Mouse (Mus musculus) midbrain, embryonic 11.5 days (tissue): ENCODE measurements around the gene Cd164. TPM values are rescaled to one million over a fixed set of nuclear protein-coding genes. Genes with fewer than 3 reads are reported as not detected.

Experiments
- ATAC-seq: fragments of 200-750 bp; cut with Nextera tagmentation; 2 replicates; pipeline ENCODE4 v1.8.0; 2017; ENCODE audit warnings: moderate TSS enrichment, moderate library complexity; ENCODE audit not compliant: low FRiP score
- DNase-seq: peaks from one replicate; pipeline ENCODE4 v3.0.0; 2015; ENCODE audit warnings: low spot score; ENCODE audit errors: missing footprints
- H3K27ac ChIP-seq: fragments of 300-500 bp; sonication (generic); 2 replicates; pipeline ENCODE4 v1.5.1; 2014; ENCODE audit warnings: low read depth, low read length
- H3K27me3 ChIP-seq: fragments of 300-500 bp; sonication (generic); 2 replicates; pipeline ENCODE4 v1.6.1; 2014; ENCODE audit warnings: mild to moderate bottlenecking, low read length, moderate library complexity, mixed read lengths; ENCODE audit not compliant: control insufficient read depth, insufficient read depth
- H3K36me3 ChIP-seq: fragments of 300-500 bp; sonication (generic); 2 replicates; pipeline ENCODE4 v1.6.1; 2014; ENCODE audit warnings: mild to moderate bottlenecking, low read length, moderate library complexity, mixed read lengths; ENCODE audit not compliant: control insufficient read depth, insufficient read depth
- H3K4me1 ChIP-seq: fragments of 300-500 bp; sonication (generic); 2 replicates; pipeline ENCODE4 v1.6.1; 2014; ENCODE audit warnings: low read length; ENCODE audit not compliant: control insufficient read depth, insufficient read depth
- H3K4me2 ChIP-seq: fragments of 300-500 bp; sonication (generic); 2 replicates; pipeline ENCODE4 v1.6.1; 2014; ENCODE audit warnings: mild to moderate bottlenecking, moderate library complexity
- H3K4me3 ChIP-seq: fragments of 300-500 bp; sonication (generic); 2 replicates; pipeline ENCODE4 v1.5.1; 2014; ENCODE audit warnings: low read depth, low read length
- H3K9ac ChIP-seq: fragments of 300-500 bp; sonication (generic); 2 replicates; pipeline ENCODE4 v1.6.1; 2014; ENCODE audit warnings: low read length
- H3K9me3 ChIP-seq: fragments of 300-500 bp; sonication (generic); 2 replicates; pipeline ENCODE4 v1.6.1; 2016; ENCODE audit warnings: low read length; ENCODE audit not compliant: control insufficient read depth
- WGBS: fragments of 180-500 bp; shearing (Covaris S2); extraction: QIAGEN DNeasy Blood & Tissue Kit; methylation state at CpG from one replicate; pipeline ENCODE4 v1.1.7; 2014; 5-methylcytosine and 5-hydroxymethylcytosine counted together
- polyA plus RNA-seq: library from polyadenylated mRNA; unstranded; fragments of >200 nt; fragmentation: Nextera tagmentation; extraction: Ambion mirVana; gene quantifications from 2 replicates; pipeline ENCODE4 v1.2.1, GENCODE M21; 2014

Cd164 gene
- polyA plus RNA-seq, 1 experiment from 2014 or later = 112 TPM

- H3K4me3 ChIP-seq = no peak overlapping the region
- WGBS = 88% methylated on average over 4 of the region's 4 CpGs
- no peak overlapping the region for H3K9ac ChIP-seq
- ATAC-seq = no peak
- no peak overlapping the region for H3K4me2 ChIP-seq
- H3K27me3 ChIP-seq = no peaks in the 10 kb centered on the region
- no peaks in the 10 kb centered on the region for H3K9me3 ChIP-seq
- H3K4me1 ChIP-seq = no peaks in the 10 kb centered on the region; the same call in 1 of the 2 replicates
- no peaks in the 10 kb centered on the region for H3K36me3 ChIP-seq
- H3K27ac ChIP-seq = no peak overlapping the region
- DNase-seq = peak; percentile 67
These were observed 53.1 kb downstream of the Cd164 start for GRCm38 (mm10) chr10:41572274-41572673.

DNA sequence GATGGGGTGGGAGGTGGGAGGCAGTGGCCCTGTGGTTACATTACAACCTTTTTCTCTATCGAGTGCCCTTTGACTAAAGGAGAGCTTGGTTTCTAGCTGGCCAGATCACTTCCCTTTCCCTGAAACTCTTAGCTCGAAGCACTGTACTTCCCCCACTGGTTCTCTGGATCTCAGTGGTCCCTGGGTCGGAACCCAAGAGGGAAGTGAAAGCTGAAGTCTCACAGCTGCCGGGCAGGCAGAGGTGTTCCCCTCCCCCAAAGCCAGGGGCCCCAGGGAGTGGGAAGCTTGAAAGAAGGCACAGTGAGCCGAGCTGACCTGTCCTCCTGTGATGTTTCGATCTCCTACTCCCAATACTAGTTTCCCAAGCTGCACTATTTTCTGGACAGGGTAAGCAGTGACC lies 54.0 kb downstream of the Cd164 start:
- Histone ChIP-seq H3K4me3 (no peak overlapping the region), H3K9me3 (no peaks in the 10 kb centered on the region), H3K4me1 (no peaks in the 10 kb centered on the region; the same call in 1 of the 2 replicates), H3K27ac (no peak overlapping the region), H3K4me2 (no peak overlapping the region), H3K27me3 (no peaks in the 10 kb centered on the region), H3K9ac (no peak overlapping the region), H3K36me3 (no peaks in the 10 kb centered on the region)
- DNase-seq = peak; percentile 82
- WGBS = 29% methylated on average over 6 of the region's 6 CpGs
- ATAC-seq = no peak

DNA sequence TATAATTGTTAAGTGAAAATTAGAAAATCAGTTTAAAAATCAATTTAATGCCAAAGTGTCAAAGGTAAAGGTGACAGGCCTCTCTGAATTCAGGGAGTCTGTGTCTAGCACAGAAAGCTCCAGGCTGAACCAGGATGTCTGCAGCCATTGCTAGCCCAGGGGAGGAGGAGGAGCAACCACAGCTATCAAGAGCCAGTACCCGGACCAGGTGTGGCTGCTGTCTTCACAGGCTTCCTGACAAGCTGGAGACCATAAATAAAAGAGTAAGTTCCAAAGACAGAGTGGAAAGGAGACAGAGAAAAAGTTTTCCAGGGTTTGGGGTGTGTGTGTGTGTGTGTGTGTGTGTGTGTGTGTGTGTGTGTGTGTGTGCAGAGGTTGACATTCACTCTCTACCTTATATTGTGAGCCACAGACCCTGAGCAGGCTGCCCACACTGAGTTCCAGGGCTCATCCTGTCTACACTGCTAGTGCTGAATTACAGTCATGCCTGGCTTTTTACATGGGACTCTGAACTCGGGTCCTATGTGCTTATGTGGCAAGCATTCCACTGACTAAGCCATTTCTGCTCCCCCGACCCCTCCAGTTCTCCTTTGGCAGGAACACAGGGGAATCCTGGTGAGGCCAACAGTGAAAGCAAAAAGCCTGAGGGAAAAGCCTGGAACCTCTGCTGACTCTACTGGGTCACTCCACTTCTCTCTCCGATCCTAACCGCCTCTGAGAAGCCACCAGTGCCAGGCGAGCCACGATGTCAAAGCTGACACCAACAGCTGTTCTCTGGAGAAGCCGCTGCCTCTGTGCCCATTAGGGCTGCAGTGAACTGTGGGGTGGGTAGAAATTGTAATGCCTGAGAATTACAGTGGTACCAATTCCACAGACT lies 56.5 kb downstream of the Cd164 start:
- Histone ChIP-seq H3K4me1 (no peaks in the 10 kb centered on the region; the same call in 1 of the 2 replicates), H3K9me3 (no peaks in the 10 kb centered on the region), H3K4me3 (no peak overlapping the region), H3K27me3 (no peaks in the 10 kb centered on the region), H3K4me2 (no peak overlapping the region), H3K27ac (no peak overlapping the region), H3K9ac (no peak overlapping the region), H3K36me3 (no peaks in the 10 kb centered on the region)
- ATAC-seq (no peak), DNase-seq (peak; percentile 49)
- WGBS = 80% methylated on average over 8 of the region's 8 CpGs

GRCm38 (mm10) chr10:41576328-41576833 lies 57.2 kb downstream of the Cd164 start:
- H3K4me3 ChIP-seq = no peak overlapping the region
- no peak overlapping the region for H3K9ac ChIP-seq
- no peaks in the 10 kb centered on the region; the same call in 1 of the 2 replicates for H3K4me1 ChIP-seq
- ATAC-seq (no peak), DNase-seq (peak; percentile 54)
- WGBS = 89% methylated on average over 7 of the region's 7 CpGs
- no peak overlapping the region for H3K27ac ChIP-seq
- H3K9me3 ChIP-seq = no peaks in the 10 kb centered on the region
- no peak overlapping the region for H3K4me2 ChIP-seq
- no peaks in the 10 kb centered on the region for H3K36me3 ChIP-seq
- H3K27me3 ChIP-seq = no peaks in the 10 kb centered on the region

- no peak for ATAC-seq
- WGBS = 66% methylated on average over 1 of the region's 1 CpGs
- 0 out of 2 replicates have a peak, but pooled peaks cover 3% of the 10 kb centered on the region for H3K4me1 ChIP-seq
These were observed 59.3 kb downstream of the Cd164 start for GRCm38 (mm10) chr10:41578541-41578940.

DNA sequence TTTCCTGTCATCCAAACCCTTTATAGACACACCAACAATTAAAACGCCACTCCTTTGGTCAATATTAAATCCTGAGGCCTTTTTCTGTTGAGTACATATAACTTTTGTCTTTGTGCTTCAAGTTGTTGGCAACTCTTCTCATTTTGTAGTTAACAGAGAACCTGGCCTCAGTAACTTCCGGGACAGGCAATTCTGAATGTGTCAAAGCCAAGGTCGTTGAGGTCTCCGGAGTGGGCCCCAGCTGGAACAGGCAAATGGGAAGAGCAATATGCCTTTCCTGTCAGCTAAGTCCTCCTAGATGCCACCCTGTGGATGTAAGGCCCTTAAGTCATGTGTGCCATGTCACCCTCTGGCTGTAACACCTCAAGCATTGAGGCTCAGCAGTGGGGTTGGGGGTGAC lies 61.2 kb downstream of the Cd164 start:
- H3K36me3 ChIP-seq = no peaks in the 10 kb centered on the region
- no peaks in the 10 kb centered on the region for H3K9me3 ChIP-seq
- H3K4me3 ChIP-seq = no peak overlapping the region
- no peak overlapping the region for H3K9ac ChIP-seq
- 0 out of 2 replicates have a peak, but pooled peaks cover 3% of the 10 kb centered on the region for H3K4me1 ChIP-seq
- H3K4me2 ChIP-seq = no peak overlapping the region
- 81% methylated on average over 4 of the region's 4 CpGs for WGBS
- DNase-seq (peak; percentile 41), ATAC-seq (no peak)
- H3K27me3 ChIP-seq = no peaks in the 10 kb centered on the region
- H3K27ac ChIP-seq = no peak overlapping the region

More at GRCm38 (mm10) chr10:41578541-41578940, 59.3 kb downstream of the Cd164 start:
- no peak overlapping the region for H3K9ac ChIP-seq
- H3K4me2 ChIP-seq = no peak overlapping the region
- H3K27me3 ChIP-seq = no peaks in the 10 kb centered on the region
- no peak overlapping the region for H3K4me3 ChIP-seq
- no peaks in the 10 kb centered on the region for H3K9me3 ChIP-seq
- no peaks in the 10 kb centered on the region for H3K36me3 ChIP-seq
- DNase-seq = no peak
- H3K27ac ChIP-seq = no peak overlapping the region

Other genes starting within 250 kb of the Cd164 start
- gene Fig4, start 216.2 kb upstream of the Cd164 start, polyA plus RNA-seq = 22.4 and 25.2 TPM in 2 replicates
- not detected in 2 replicates for gene Ak9, start 215.4 kb upstream of the Cd164 start, polyA plus RNA-seq
- 19.1 TPM in 2 replicates for gene Zbtb24, start 69.0 kb upstream of the Cd164 start, polyA plus RNA-seq
- gene Mical1, start 43.1 kb upstream of the Cd164 start, polyA plus RNA-seq = 34.0 and 36.6 TPM in 2 replicates
- 50.7 and 60.0 TPM in 2 replicates for gene Smpd2, start 29.0 kb upstream of the Cd164 start, polyA plus RNA-seq
- 0.66 and 0.85 TPM in 2 replicates for gene Ppil6, start 29.0 kb upstream of the Cd164 start, polyA plus RNA-seq
- 0.33 and 0.46 TPM in 2 replicates for gene Ccdc162, start 197.2 kb downstream of the Cd164 start, polyA plus RNA-seq